Mouse (Mus musculus) E14TG2a.4 (cell line): Measurements from ENCODE around the gene Gm20481.

Source experiments
- CTCF ChIP-seq: conservative IDR thresholded peaks from 2 replicates; pipeline ENCODE4 v1.5.1; 2014; ENCODE audit warnings: low read length
- POU5F1 ChIP-seq: IDR thresholded peaks from 2 replicates; pipeline ENCODE4 v1.6.1; 2014; ENCODE audit warnings: low read length, borderline replicate concordance

DNA sequence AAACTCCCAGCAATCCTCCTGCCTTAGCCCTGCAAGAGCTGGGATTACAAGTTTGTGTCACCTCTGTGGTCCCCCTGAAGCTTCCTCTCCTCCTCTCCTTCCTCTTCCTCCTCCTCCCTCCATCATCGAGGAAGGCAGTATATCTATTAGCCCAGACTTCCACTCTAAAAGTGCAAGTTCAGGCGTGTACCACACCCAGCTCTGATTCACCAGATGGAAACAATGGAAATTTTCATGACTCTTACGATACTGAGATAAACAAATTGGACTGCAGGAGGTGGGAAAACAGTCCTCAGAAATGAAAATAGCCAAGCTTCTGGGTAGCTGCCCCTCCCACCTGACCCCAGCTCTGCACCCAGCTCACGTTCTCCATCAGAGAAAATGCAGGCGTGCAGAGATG, 4.1 kb upstream of the Gm20481 start:
- TF ChIP-seq CTCF (no peak), POU5F1 (no peak)
